Mouse (Mus musculus): Measurements from ENCODE around the gene Nfil3.

DNA sequence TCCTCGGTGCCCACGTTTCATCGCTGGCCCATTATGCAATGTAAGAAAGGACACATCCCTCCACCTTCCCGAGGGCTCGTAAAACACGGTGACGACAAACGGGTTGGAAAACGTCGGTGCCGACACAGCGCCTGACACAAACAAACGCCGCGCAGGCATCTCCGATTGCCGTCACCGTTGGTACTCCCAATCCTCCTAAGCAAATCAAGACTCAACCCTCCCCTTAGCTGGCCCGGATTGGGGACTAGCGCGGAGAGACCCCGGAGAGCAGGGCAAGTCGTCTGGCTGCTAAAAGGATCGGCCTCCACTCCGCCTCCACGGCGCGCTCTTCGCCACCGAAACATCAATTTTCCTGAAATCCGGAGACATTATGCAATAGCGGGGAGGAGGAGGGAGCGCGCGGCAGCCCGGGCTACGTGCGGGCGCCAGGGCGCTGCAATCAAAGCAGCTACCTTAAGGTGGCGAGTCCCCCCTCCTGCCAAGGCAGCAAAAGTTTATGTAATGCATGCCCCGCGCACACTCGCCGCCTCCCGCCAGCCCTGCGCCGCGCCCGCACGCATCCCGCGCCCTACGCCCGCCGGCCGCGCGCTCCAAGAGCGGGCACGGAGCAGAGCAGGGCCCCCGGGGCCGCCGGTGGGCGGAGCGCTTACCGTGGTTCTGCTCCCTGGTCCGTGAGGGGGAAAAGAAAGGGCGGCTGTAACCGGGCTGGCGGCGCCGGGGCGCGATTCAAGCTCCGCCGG lies 492 bp downstream of the Nfil3 start:
- peak; percentile 20; the same call in 1 of the 2 replicates for TF ChIP-seq CTCF (IDR thresholded peaks at IDR 0.05; ENCODE audit: borderline replicate concordance, insufficient read depth, low read depth, low read length)
- TF ChIP-seq POLR2A (IDR thresholded peaks at IDR 0.05; ENCODE audit: borderline replicate concordance, insufficient read depth, low read length): peak; percentile 46; the same call in 1 of the 2 replicates

All from cerebellum, adult 2 months (tissue).